Mouse (Mus musculus) ES-Bruce4 (cell line): Measurements from ENCODE around the gene Usp49.

Experiments
- CTCF ChIP-seq: IDR thresholded peaks from one replicate; pipeline ENCODE4 v1.8.1; 2011; ENCODE audit warnings: low read depth, low read length
- EP300 ChIP-seq: IDR thresholded peaks from 2 replicates; pipeline ENCODE4 v1.6.1; 2011; ENCODE audit warnings: low read depth, low read length; ENCODE audit not compliant: insufficient read depth
- POLR2A ChIP-seq: IDR thresholded peaks from one replicate; pipeline ENCODE4 v1.8.1; 2011; ENCODE audit warnings: low read length; ENCODE audit not compliant: insufficient read depth

DNA sequence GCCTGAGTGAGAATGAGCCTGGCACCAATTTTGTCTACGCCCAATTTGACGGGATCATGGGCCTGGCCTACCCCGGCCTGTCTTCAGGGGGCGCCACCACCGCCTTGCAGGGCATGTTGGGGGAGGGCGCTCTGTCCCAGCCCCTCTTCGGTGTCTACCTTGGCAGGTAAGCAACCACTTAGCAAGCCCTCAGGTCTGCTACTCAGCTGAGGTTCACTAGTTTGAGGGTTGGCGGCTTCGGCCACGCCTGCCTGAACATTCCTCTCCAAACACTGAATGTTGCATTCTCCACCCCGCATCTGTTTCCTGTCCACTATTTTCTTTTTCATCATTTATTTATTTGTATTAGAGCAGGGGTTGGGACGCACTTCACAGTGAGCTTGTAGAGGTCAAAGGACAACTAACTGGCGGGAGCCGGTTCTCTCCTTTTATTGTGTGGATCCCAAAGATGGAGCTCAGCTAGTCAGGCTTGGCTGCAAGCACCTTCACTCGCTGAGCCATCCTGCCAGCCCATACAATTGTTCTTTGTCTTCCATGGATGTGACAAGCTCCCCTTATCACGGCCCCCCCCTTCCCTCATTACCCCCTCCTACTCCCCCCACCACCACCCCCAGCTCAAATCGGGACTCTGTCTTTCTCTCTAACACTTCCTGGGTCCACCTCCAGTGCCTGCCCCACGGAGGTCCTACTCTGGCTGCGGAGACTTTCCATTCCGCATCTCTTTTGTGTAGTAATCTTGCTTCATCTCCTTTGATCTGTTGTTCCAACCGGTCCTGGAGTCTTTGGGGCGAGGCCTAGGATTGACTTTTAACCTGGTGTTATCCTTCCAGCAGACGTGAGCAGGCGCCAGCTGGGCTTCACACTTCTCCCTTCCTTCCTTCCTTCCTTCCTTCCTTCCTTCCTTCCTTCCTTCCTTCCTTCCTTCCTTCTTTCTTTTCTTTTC, 100.4 kb downstream of the Usp49 start:
- TF ChIP-seq POLR2A: no peak
- no peak for TF ChIP-seq EP300
- peak; percentile 68 for TF ChIP-seq CTCF
